Mouse (Mus musculus) small intestine, adult 2 months (tissue): ENCODE results near the gene Wwp2. TPM values are rescaled to one million over a fixed set of nuclear protein-coding genes. Genes with fewer than 3 reads are reported as not detected.

ENCODE experiments used
- H3K27ac ChIP-seq: fragments of 200-500 bp; 2 replicates; pipeline ENCODE4 v1.5.1; 2012; ENCODE audit warnings: low read depth, low read length, control low read depth, inconsistent platforms; ENCODE audit not compliant: insufficient read depth
- H3K27me3 ChIP-seq: fragments of 200-500 bp; 2 replicates; pipeline ENCODE4 v1.6.1; 2012; ENCODE audit warnings: mild to moderate bottlenecking, moderate library complexity, low read length, inconsistent platforms; ENCODE audit not compliant: control insufficient read depth, insufficient read depth
- H3K36me3 ChIP-seq: fragments of 200-500 bp; 2 replicates; pipeline ENCODE4 v1.6.1; 2012; ENCODE audit warnings: mild to moderate bottlenecking, low read length, control low read depth, inconsistent platforms; ENCODE audit not compliant: control insufficient read depth, insufficient read depth
- H3K4me1 ChIP-seq: fragments of 200-500 bp; 2 replicates; pipeline ENCODE4 v1.6.1; 2012; ENCODE audit warnings: low read length, inconsistent platforms, mixed read lengths; ENCODE audit not compliant: control insufficient read depth, insufficient read depth, insufficient read length
- H3K4me3 ChIP-seq: fragments of 200-500 bp; 2 replicates; pipeline ENCODE4 v1.5.1; 2012; ENCODE audit warnings: low read depth, mild to moderate bottlenecking, control low read depth, inconsistent platforms, low read length, moderate library complexity
- CTCF ChIP-seq: fragments of 200-500 bp; IDR thresholded peaks from 2 replicates; pipeline ENCODE4 v1.5.1; 2012; ENCODE audit warnings: low read depth, mild to moderate bottlenecking, control low read depth, inconsistent platforms, low read length, moderate library complexity, mixed read lengths; ENCODE audit not compliant: insufficient replicate concordance, insufficient read length; ENCODE audit errors: extremely low read depth
- POLR2A ChIP-seq: fragments of 200-500 bp; IDR thresholded peaks from 2 replicates; pipeline ENCODE4 v1.6.1; 2012; ENCODE audit warnings: low read depth, mild to moderate bottlenecking, control low read depth, inconsistent platforms, low read length, moderate library complexity
- WGBS: fragments of 180-500 bp; shearing (Covaris S2); methylation state at CpG from one replicate; pipeline ENCODE4 v1.1.7; 2018; 5-methylcytosine and 5-hydroxymethylcytosine counted together
- polyA plus RNA-seq: library from polyadenylated mRNA; depleted of rRNA; stranded (reverse); fragments of >200 nt; gene quantifications from 2 replicates; pipeline ENCODE4 v1.2.3, GENCODE M21; 2012

The Wwp2 gene
- polyA plus RNA-seq, 1 experiment, result 56.9 TPM

DNA sequence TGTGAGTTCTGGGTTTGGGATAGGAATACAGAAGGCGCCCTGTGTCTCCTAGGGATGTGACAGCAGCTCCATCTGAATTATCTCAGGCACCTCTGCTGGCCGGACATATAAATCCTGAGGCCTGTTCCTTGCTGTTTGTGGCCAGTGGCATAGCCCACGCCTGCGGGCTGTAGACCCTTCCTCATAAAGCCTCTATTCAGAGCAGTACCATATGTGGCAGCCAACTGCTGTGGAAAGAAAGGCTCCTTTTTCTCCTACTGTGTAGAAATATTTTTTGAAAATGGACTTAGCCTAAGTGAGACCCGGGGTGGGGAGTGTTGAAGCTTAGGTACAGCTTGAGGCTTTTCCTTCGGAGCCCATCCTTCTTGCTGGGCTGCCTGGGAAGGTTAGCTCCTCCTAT is 22.1 kb downstream of the Wwp2 start:
- no peak for TF ChIP-seq POLR2A
- Histone ChIP-seq H3K4me1 (peaks cover 7% of the 10 kb centered on the region), H3K36me3 (peaks cover 44% of the 10 kb centered on the region), H3K27ac (no peak overlapping the region), H3K4me3 (no peak overlapping the region), H3K27me3 (no peaks in the 10 kb centered on the region)
- WGBS, result 91% methylated on average over 6 of the region's 6 CpGs

GRCm38 (mm10) chr8:107462423-107462822 is 26.3 kb downstream of the Wwp2 start:
- no peak for TF ChIP-seq POLR2A
- no peak for TF ChIP-seq CTCF
- peaks cover 7% of the 10 kb centered on the region for H3K4me1 ChIP-seq
- H3K36me3 ChIP-seq, result peaks cover 53% of the 10 kb centered on the region
- 27% methylated on average over 5 of the region's 5 CpGs for WGBS
- no peak overlapping the region for H3K4me3 ChIP-seq
- H3K27ac ChIP-seq, result peak overlapping the region; percentile 28; the same call in 1 of the 2 replicates
- H3K27me3 ChIP-seq, result no peaks in the 10 kb centered on the region

- Histone ChIP-seq H3K27me3 (no peaks in the 10 kb centered on the region), H3K4me1 (peaks cover 7% of the 10 kb centered on the region), H3K4me3 (no peak overlapping the region), H3K36me3 (peaks cover 40% of the 10 kb centered on the region), H3K27ac (no peak overlapping the region)
- TF ChIP-seq CTCF (no peak), POLR2A (no peak)
- WGBS, result 65% methylated on average over 3 of the region's 3 CpGs
These were observed 29.3 kb downstream of the Wwp2 start for GRCm38 (mm10) chr8:107465332-107465990.

GRCm38 (mm10) chr8:107466642-107467041 is 30.5 kb downstream of the Wwp2 start:
- no peaks in the 10 kb centered on the region for H3K27me3 ChIP-seq
- no peak for TF ChIP-seq CTCF
- TF ChIP-seq POLR2A, result no peak
- peaks cover 31% of the 10 kb centered on the region for H3K36me3 ChIP-seq
- no peak overlapping the region for H3K4me3 ChIP-seq
- no peak overlapping the region for H3K27ac ChIP-seq
- WGBS, result 97% methylated on average over 5 of the region's 5 CpGs
- peaks cover 7% of the 10 kb centered on the region for H3K4me1 ChIP-seq

- Histone ChIP-seq H3K4me3 (no peak overlapping the region), H3K27me3 (no peaks in the 10 kb centered on the region), H3K36me3 (peaks cover 30% of the 10 kb centered on the region), H3K27ac (no peak overlapping the region), H3K4me1 (no peaks in the 10 kb centered on the region)
- WGBS, result 66% methylated on average over 8 of the region's 8 CpGs
- TF ChIP-seq CTCF (no peak), POLR2A (no peak)
These were observed 32.7 kb downstream of the Wwp2 start for GRCm38 (mm10) chr8:107468811-107469302.

GRCm38 (mm10) chr8:107470302-107470701 is 34.1 kb downstream of the Wwp2 start:
- no peak for TF ChIP-seq POLR2A
- no peak for TF ChIP-seq CTCF

GRCm38 (mm10) chr8:107472403-107473100 is 36.4 kb downstream of the Wwp2 start:
- TF ChIP-seq POLR2A, result no peak
- no peak for TF ChIP-seq CTCF
- Histone ChIP-seq H3K27me3 (no peaks in the 10 kb centered on the region), H3K36me3 (peaks cover 21% of the 10 kb centered on the region), H3K4me1 (no peaks in the 10 kb centered on the region), H3K4me3 (no peak overlapping the region), H3K27ac (no peak overlapping the region)
- WGBS, result 78% methylated on average over 10 of the region's 10 CpGs

More at GRCm38 (mm10) chr8:107470302-107470701, 34.1 kb downstream of the Wwp2 start:
- Histone ChIP-seq H3K4me3 (no peak overlapping the region), H3K27me3 (no peaks in the 10 kb centered on the region), H3K4me1 (no peaks in the 10 kb centered on the region), H3K27ac (no peak overlapping the region), H3K36me3 (peaks cover 26% of the 10 kb centered on the region)
- 66% methylated on average over 5 of the region's 5 CpGs for WGBS
